Mouse (Mus musculus): ENCODE results near the gene Tmem131l.

DNA sequence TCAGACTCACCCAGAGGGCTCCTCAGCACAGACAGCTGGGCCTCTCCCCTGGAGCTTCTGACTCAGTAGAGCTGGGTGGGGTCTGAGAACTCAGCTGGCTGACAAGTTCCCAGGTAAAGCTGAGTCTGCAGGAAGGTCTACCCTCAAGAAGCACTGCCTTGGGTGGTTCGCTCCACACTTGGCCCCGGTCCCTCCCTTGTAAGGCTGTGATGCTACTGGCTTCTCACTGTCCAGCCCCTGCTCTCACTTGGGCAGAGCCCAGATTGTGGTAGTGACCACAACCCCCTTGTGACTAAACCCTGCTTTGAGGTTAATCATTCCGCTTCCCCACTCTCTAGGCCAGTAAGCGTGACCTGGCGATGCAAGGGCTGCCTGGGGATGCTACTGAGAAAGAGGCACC, 17.3 kb downstream of the Tmem131l start:
- TF ChIP-seq CTCF (IDR thresholded peaks at IDR 0.05; ENCODE audit: extremely low read depth, insufficient read length, insufficient replicate concordance, low read depth, low read length) (no peak), POLR2A (IDR thresholded peaks at IDR 0.05; ENCODE audit: low read depth, low read length) (no peak)
